Mouse (Mus musculus) thymus, adult 2 months (tissue): ENCODE data around the gene Caps2.
"Not testable (repeated sequence)": the region's sequence is repeated elsewhere in the genome, so short reads cannot be mapped to it uniquely, and the experiment has no call there.

Experiments used
- CTCF ChIP-seq: fragments of 200-500 bp; IDR thresholded peaks from 2 replicates; pipeline ENCODE4 v1.5.1; 2012; ENCODE audit warnings: mild to moderate bottlenecking, control low read depth, low read length, moderate library complexity, borderline replicate concordance; ENCODE audit not compliant: control insufficient read depth, poor library complexity, insufficient read depth; ENCODE audit errors: extremely low read depth
- POLR2A ChIP-seq: fragments of 200-500 bp; IDR thresholded peaks from 2 replicates; pipeline ENCODE4 v1.6.1; 2012; ENCODE audit warnings: mild to moderate bottlenecking, low read length, control low read depth, moderate library complexity; ENCODE audit not compliant: control insufficient read depth, poor library complexity, insufficient read depth; ENCODE audit errors: extremely low read depth

DNA sequence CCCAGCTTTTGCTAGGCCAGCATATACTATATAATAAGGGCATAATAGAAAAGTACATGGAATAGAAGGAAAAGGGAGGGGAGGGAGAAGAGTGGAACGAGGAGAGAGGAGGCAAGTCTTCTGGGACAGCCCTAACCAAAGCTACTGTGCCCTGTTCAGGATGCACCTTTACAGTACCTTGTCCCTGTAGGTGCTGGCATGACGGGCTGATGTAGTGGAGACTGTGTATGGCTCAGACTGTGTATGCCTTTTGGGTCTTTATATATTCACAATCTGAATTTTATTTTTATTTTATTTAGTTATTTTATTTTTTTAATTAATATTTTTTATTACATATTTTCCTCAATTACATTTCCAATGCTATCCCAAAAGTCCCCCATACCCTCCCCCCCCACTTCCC, 30.5 kb downstream of the Caps2 start:
- not testable (repeated sequence) for TF ChIP-seq CTCF, POLR2A
